Mouse (Mus musculus) large intestine, adult 2 months (tissue): ENCODE data around the gene Nipal3. TPM values are rescaled to one million over a fixed set of nuclear protein-coding genes. Genes with fewer than 3 reads are reported as not detected.
A peak's percentile ranks its signal among the peaks of the same experiment; 100 is the strongest.

Source experiments
- DNase-seq: peaks from one replicate; pipeline ENCODE4 v3.0.0-alpha.2; 2012; ENCODE audit warnings: low read depth, low spot score
- WGBS: fragments of 180-500 bp; shearing (Covaris S2); methylation state at CpG from one replicate; pipeline ENCODE4 v1.1.7; 2018; 5-methylcytosine and 5-hydroxymethylcytosine counted together
- polyA plus RNA-seq: library from polyadenylated mRNA; depleted of rRNA; stranded (reverse); fragments of >200 nt; gene quantifications from 2 replicates; pipeline ENCODE4 v1.2.3, GENCODE M21; 2012; rRNA removed

Nipal3 gene
- 25.5 and 32.8 TPM in 2 replicates for polyA plus RNA-seq

DNA sequence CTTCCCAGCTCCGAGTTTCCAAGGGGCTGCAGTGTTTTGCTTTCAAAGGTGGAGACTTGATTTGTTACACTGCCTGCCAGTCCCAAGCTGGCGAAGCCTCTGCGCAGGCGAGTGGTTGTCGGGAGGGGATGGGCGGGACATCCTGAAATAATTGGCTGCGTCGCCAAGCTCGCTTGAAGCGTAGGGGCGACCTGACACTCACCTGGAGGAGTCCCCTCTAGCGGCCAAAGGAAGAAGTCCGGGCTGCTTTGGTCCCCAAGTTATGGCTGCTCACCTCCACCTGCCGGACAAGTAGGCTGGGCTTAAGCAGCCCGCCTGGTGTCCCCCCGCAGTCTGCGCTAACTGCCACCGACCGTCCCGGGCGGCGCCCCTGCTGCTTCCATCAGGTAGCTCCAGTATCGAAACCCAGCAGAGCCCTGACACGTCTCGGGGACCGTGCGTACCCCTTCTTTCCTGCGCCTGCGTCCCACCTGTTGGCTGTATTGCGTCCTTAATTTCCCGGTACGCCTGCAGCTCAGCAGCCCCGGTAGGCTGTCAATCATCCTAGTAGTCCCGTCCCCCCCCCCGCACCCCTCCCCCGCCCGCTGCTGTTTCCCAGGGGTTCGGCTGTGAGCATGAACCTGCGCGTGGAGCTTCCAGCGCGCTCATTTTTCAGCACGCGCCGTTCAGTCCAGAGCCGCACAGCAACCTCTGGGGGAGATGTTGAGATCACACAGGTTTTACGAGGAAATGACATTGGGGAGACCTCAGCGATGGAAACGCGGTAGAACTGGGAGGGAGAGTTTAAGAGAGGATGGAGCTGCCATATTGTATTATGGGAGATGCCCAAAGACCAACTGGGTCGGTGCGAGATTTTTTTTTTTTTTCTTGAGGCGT lies at the start of gene Nipal3, which contains the start of gene Stpg1:
TSS of gene Nipal3 (minus strand) at position 518 of the 876 bp plus-strand sequence.
TSS of gene Stpg1 (plus strand) at position 270 of the 876 bp plus-strand sequence.
- WGBS: under 1% methylated on average over 53 of the region's 53 CpGs
- DNase-seq: peak; percentile 96

DNA sequence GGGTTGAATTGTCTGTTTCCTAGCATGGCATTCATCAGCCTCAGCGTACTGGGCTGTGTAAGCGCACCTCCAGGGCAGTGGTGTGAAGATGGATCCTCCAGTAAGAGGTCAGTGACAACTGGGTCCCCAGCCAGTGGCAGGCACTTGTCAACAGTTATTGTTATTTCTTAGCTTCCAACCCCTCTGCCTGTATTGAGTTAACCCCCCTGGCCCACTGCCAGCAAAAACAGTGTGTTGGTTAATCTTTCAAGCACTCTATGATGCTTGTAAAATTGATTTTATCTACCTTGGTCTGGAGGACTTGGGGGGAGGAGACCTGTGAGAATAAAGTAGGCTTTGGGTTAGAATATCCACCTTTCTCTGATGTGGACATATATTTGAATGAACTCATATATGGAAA lies 49.4 kb upstream of the Nipal3 start:
- 91% methylated on average over 2 of the region's 2 CpGs for WGBS
- DNase-seq: no peak

- WGBS: 44% methylated on average over 9 of the region's 9 CpGs
- no peak for DNase-seq
Measured at GRCm38 (mm10) chr4:135540057-135540456, 45.2 kb upstream of the Nipal3 start.

DNA sequence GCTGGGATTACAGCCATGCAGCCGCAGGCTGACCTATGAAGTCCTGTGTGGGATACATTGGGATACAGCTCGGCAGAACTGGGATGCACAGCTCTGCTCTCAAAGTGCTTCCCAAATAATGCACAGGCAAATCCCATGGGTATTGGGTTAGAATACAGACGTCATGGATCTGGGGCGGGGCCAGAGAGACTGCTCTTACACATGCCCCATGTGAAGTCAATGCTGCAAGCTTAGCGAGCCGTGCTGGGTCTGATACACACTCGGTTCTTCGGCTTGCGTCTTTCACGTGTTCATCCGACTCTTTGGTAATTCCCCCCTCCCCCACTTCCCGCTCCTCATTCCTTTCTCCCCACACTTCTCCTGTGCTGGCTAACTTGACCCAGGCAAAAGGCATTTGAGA lies 44.2 kb upstream of the Nipal3 start:
- DNase-seq: no peak
- WGBS: 87% methylated on average over 12 of the region's 12 CpGs

GRCm38 (mm10) chr4:135535021-135535420 lies 40.2 kb upstream of the Nipal3 start:
- WGBS: 81% methylated on average over 3 of the region's 3 CpGs
- no peak for DNase-seq

GRCm38 (mm10) chr4:135533001-135533400 lies 38.2 kb upstream of the Nipal3 start:
- WGBS: 84% methylated on average over 6 of the region's 6 CpGs
- DNase-seq: no peak

GRCm38 (mm10) chr4:135531771-135532613 lies 37.2 kb upstream of the Nipal3 start:
- DNase-seq: no peak
- WGBS: 61% methylated on average over 9 of the region's 9 CpGs

GRCm38 (mm10) chr4:135531236-135531635 lies 36.4 kb upstream of the Nipal3 start:
- DNase-seq: no peak
- 87% methylated on average over 9 of the region's 9 CpGs for WGBS

DNA sequence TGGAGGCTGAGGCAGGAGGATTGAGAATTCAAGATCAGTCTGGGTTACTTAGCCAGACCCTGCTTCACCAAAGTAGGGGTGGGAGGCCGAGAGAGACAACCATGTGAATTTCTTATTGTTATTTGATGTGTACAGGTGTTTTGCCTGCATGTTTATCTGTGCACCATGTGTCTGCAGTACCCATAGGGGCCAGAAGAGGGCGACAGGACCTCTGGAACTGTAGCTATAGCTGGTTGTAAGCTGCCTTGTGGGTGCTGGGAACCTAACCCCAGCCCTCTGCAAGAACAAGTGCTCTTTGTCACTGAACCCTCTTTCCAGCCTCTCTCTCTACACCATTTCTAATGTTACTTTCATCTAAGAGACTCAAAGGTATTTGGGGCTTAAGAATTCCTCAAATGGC lies 35.4 kb upstream of the Nipal3 start:
- DNase-seq: no peak
- 79% methylated on average over 2 of the region's 2 CpGs for WGBS

GRCm38 (mm10) chr4:135526039-135526710 lies 31.3 kb upstream of the Nipal3 start:
- WGBS: 57% methylated on average over 14 of the region's 14 CpGs
- no peak for DNase-seq

DNA sequence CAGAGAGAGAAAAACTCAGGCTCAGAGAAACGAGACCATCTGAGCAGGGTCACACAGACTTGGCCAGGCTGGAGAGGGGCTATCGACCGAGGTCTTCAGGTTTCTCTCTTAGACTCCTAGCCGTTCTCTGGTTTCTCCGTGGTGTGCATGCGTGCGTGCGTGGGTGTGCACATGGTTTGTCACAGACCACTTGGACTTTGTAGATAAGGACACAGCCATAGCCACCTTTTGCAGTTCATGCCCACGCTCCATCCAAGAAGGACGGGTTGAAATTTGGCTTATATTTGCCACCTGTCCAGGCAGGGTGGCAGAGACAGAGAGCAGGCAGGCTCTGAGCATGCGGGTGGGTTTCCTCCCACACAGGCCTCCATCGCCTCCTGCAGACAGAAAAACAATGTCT lies 30.2 kb upstream of the Nipal3 start:
- WGBS: 83% methylated on average over 12 of the region's 12 CpGs
- DNase-seq: no peak

DNA sequence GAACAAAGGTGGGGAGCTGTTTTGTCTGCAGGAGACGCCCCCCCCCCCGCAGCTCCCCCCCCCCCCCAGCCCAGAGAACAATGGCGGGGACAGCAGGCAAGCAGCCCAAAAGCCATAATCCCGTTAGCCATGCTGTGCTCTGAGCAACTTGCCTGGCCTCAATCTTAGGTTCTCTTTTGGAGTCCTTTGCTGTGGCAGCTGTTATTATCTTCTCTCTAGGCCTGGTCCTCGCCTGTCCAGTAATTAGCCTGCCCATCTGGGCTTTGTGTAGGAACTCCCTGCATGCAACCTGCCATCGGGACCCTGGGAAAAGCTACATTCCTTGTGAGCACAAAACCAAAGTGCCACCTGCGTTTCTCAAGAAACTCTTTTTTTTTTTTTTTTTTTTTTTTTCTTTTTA lies 29.1 kb upstream of the Nipal3 start:
- 15% methylated on average over 6 of the region's 7 CpGs for WGBS
- no peak for DNase-seq

DNA sequence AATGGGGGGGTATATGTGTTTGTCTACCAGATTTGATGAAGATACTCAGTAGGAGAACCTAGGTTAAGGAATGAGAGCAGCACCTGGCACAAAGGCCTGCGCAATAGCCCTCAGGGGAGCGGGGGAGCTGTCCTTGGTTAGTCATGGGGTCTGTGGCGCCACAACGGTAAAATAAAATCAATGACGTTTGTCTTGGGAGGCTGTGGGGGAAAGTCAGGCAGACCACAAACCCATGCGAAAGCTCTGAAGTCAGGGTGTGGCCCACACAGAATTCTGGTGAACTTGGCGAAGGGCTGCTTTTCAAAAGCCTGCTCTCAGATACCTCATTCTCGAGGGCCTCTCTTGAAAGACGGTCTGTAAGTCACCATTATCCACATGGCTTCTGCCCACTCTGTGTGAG lies 25.6 kb upstream of the Nipal3 start:
- WGBS: 78% methylated on average over 9 of the region's 9 CpGs
- DNase-seq: no peak

GRCm38 (mm10) chr4:135518135-135518534 lies 23.3 kb upstream of the Nipal3 start:
- no peak for DNase-seq
- WGBS: 32% methylated on average over 12 of the region's 12 CpGs

DNA sequence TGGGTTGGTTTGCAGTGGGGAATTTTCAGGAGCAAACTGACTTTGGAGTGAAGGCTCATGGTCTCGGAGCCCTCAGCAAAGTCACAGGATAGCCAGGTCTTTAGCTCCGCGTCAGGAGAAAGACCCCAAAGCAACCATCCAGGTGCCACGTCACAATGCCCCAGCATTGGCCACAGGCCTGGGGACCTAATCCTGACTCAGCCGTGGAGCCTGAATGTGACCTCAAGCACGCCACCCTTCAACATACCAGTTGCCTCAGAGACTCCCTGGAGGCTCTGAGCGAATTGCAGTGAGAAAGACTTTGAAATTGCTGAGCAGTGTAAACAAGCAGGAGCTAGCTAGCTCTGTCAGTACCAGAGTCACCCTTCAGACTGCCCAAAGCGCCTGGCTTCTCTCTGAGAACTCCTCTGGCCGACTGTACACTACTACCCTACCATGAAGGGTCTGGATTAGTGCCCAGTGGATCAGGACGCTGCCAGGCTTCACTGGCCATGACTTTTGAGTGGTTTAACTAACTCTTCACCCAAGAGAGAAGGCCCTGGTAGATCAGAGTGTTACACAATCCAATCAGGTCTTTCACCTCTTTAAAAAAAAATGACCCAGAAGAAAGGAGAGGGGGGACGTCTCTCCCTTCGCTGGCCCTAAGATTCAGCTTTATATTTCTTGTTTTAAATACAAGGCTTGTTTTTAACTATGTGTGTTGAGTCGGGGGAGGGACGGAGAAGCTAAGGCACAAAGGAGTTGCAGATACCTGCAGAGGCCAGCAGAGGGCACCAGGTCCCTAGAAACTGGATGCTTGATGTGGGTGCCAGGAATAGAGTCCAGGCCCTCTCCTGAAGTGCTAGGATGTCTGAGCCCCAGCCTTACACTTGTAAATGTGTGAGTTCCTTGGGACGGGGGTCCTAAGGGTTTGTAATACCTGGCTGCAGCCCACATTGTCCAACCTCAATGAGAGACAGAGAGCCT lies 21.8 kb upstream of the Nipal3 start:
- 51% methylated on average over 15 of the region's 15 CpGs for WGBS
- DNase-seq: no peak

DNA sequence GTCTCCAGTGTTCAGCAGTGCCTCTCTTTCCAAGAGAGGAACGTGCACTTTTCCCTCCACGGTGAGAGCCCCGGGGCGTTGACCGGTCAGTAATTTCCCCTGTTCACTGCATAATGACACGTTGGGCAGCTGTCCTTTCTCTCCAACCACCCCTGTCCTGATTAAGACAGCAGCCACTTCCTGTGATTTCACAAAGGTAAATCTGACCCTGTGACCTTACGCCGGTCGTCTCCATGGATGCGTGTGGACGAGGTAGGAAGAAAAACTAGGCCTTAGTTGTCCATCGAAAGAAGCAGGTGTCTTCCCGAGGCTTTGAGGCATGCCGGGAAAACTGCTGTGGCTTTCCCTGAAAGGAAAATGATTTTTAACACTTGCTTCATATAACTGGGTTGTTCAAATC lies 20.1 kb upstream of the Nipal3 start:
- DNase-seq: no peak
- WGBS: 86% methylated on average over 14 of the region's 14 CpGs

- DNase-seq: no peak
- WGBS: 33% methylated on average over 7 of the region's 7 CpGs
Measured at GRCm38 (mm10) chr4:135513865-135514264, 19.0 kb upstream of the Nipal3 start.

DNA sequence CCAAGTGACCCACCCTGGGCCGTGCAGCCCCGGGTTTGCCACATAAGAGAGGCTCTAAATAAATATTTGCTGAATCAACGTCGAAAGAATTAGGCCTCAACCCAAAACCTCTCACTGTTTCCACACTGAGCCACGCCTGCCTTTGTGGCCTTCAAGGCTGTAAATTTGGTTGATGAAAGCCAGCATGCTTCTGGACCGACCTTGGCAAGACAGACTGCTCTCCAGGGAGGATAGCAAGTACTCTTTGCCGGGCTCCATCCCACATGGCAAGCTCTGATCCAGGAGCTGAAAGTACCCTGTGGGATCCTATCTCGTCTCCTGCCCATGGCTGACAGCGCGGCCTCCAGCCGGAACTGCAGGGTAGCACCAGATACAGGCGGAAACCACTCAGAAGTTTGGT lies 14.7 kb upstream of the Nipal3 start:
- no peak for DNase-seq
- WGBS: 41% methylated on average over 12 of the region's 12 CpGs
